Comparison of ENCODE assay signal across 7 mouse cellular contexts in genomic region chr2:60940454-60940961, GRCm38 (mm10). TPM values are rescaled to one million over a fixed set of nuclear protein-coding genes. Genes with fewer than 3 reads are reported as not detected.
DNase-seq lines count a peak whose midpoint lies in the region; ATAC-seq and TF ChIP-seq lines count a peak whose summit lies in the region.

No protein-coding gene starts in this region.

- no peak overlapping the region for H3K4me3 ChIP-seq in C2C12 (ENCODE audit: insufficient read depth, poor library complexity, severe bottlenecking)
- peak overlapping the region; percentile 39 for H3K4me3 ChIP-seq in heart, embryonic 13.5 days
- H3K4me3 ChIP-seq in liver, embryonic 14.5 days (ENCODE audit: insufficient read depth in 1 of 2, low read depth in 2 of 2, low read length in 2 of 2), result peak overlapping the region in 1 of 2 experiments; percentile 4; a peak in 1 of 4 replicates
- H3K4me3 ChIP-seq in stomach, postnatal 0 days (ENCODE audit: low read depth, low read length), result peak overlapping the region; percentile 32

- peak; percentile 37 for DNase-seq in Muller cell, postnatal 12 days (ENCODE audit: inconsistent ontology term)
- DNase-seq in liver, embryonic 14.5 days (ENCODE audit: low read depth in 3 of 3, low spot score in 3 of 3), result peak in 1 of 3 experiments; percentile 22
- peak; percentile 69 for DNase-seq in stomach, postnatal 0 days (ENCODE audit: low spot score)
- no peak for DNase-seq in frontal cortex, postnatal 14 days (ENCODE audit: low spot score in 2 of 2)
- no peak for DNase-seq in right cerebral cortex, postnatal 25 days

- no peaks in the 10 kb centered on the region for H3K27me3 ChIP-seq in C2C12 (ENCODE audit: control insufficient read depth, insufficient read depth, insufficient read length)
- no peaks in the 10 kb centered on the region for H3K27me3 ChIP-seq in heart, embryonic 13.5 days (replicated peaks)
- H3K27me3 ChIP-seq in liver, embryonic 14.5 days (ENCODE audit: control insufficient read depth, insufficient read depth, low read length), result no peaks in the 10 kb centered on the region
- no peaks in the 10 kb centered on the region for H3K27me3 ChIP-seq in stomach, postnatal 0 days (ENCODE audit: control insufficient read depth, insufficient read depth, low read length)

- peak; percentile 31; the same call in 1 of the 2 replicates for ATAC-seq in heart, embryonic 13.5 days (ENCODE audit: extremely low read depth, insufficient number of reproducible peaks, low FRiP score, low TSS enrichment)
- ATAC-seq in liver, embryonic 14.5 days (ENCODE audit: insufficient read depth), result peak; percentile 73
- ATAC-seq in stomach, postnatal 0 days (ENCODE audit: low FRiP score, low TSS enrichment), result peak; percentile 98

- TF ChIP-seq CTCF in C2C12 (IDR thresholded peaks at IDR 0.05; ENCODE audit: control insufficient read depth, insufficient read depth, insufficient read length), result no peak
- TF ChIP-seq CTCF in liver, embryonic 14.5 days (IDR thresholded peaks at IDR 0.05; ENCODE audit: low read depth), result no peak
- TF ChIP-seq CTCF in stomach, postnatal 0 days (IDR thresholded peaks at IDR 0.05; ENCODE audit: low read depth), result no peak

- peak overlapping the region; percentile 52; the same call in 1 of the 2 replicates for H3K9ac ChIP-seq in heart, embryonic 13.5 days
- H3K9ac ChIP-seq in liver, embryonic 14.5 days (replicated peaks), result no peak overlapping the region
- H3K9ac ChIP-seq in stomach, postnatal 0 days (ENCODE audit: low read length), result no peak overlapping the region

- H3K27ac ChIP-seq in heart, embryonic 13.5 days (replicated peaks), result peak overlapping the region; percentile 80
- no peak overlapping the region for H3K27ac ChIP-seq in liver, embryonic 14.5 days
- H3K27ac ChIP-seq in stomach, postnatal 0 days (replicated peaks), result peak overlapping the region; percentile 81

- peaks cover 10% of the 10 kb centered on the region for H3K79me3 ChIP-seq in C2C12 (ENCODE audit: low read depth)

- no peaks in the 10 kb centered on the region for H3K9me3 ChIP-seq in heart, embryonic 13.5 days
- no peaks in the 10 kb centered on the region for H3K9me3 ChIP-seq in liver, embryonic 14.5 days (ENCODE audit: control insufficient read depth, low read length)
- no peaks in the 10 kb centered on the region for H3K9me3 ChIP-seq in stomach, postnatal 0 days (ENCODE audit: control insufficient read depth, low read length)

- H3ac ChIP-seq in C2C12 (ENCODE audit: control insufficient read depth, insufficient read length, low read depth), result no peak overlapping the region

- H3K4me1 ChIP-seq in heart, embryonic 13.5 days, result peaks cover 32% of the 10 kb centered on the region
- peaks cover 0 to 3% of the 10 kb centered on the region in 2 experiments; a peak in 2 of 4 replicates for H3K4me1 ChIP-seq in liver, embryonic 14.5 days (replicated peaks; ENCODE audit: control insufficient read depth in 2 of 2, insufficient read depth in 2 of 2, low read length in 1 of 2)
- H3K4me1 ChIP-seq in stomach, postnatal 0 days (replicated peaks; ENCODE audit: control insufficient read depth, insufficient read depth), result no peaks in the 10 kb centered on the region; the same call in 1 of the 2 replicates

- no peak for TF ChIP-seq EP300 in liver, embryonic 14.5 days (IDR thresholded peaks at IDR 0.05; ENCODE audit: low read depth)
- TF ChIP-seq EP300 in stomach, postnatal 0 days (optimal IDR thresholded peaks at IDR 0.05), result peak; percentile 18

- peak overlapping the region; percentile 68 for H3K4me2 ChIP-seq in heart, embryonic 13.5 days
- H3K4me2 ChIP-seq in liver, embryonic 14.5 days (ENCODE audit: low read depth), result peak overlapping the region; percentile 50
- peak overlapping the region; percentile 45 for H3K4me2 ChIP-seq in stomach, postnatal 0 days (replicated peaks; ENCODE audit: low read depth)

- peaks cover 57% of the 10 kb centered on the region for H3K79me2 ChIP-seq in C2C12 (ENCODE audit: control insufficient read depth, insufficient read depth)

- WGBS in heart, embryonic 13.5 days, result 20% methylated on average over 8 of the region's 8 CpGs
- 30% methylated on average over 8 of the region's 8 CpGs for WGBS in liver, embryonic 14.5 days (ENCODE audit: insufficient replicate concordance)
- 6% methylated on average over 8 of the region's 8 CpGs for WGBS in stomach, postnatal 0 days

- no peaks in the 10 kb centered on the region for H3K36me3 ChIP-seq in C2C12 (ENCODE audit: control insufficient read depth, insufficient read depth)
- H3K36me3 ChIP-seq in heart, embryonic 13.5 days, result no peaks in the 10 kb centered on the region
- no peaks in the 10 kb centered on the region for H3K36me3 ChIP-seq in liver, embryonic 14.5 days (replicated peaks; ENCODE audit: control insufficient read depth, insufficient read depth, low read depth)
- no peaks in the 10 kb centered on the region for H3K36me3 ChIP-seq in stomach, postnatal 0 days (ENCODE audit: control insufficient read depth, insufficient read depth, low read length)

TF ChIP-seq in C2C12, 6 proteins besides CTCF, POLR2A, EP300 and RAD21:
- TF ChIP-seq CEBPB (IDR thresholded peaks at IDR 0.05; ENCODE audit: low read depth) (peak; percentile 56), FOSL1 (IDR thresholded peaks at IDR 0.05; ENCODE audit: insufficient read depth, low read length, poor library complexity, severe bottlenecking) (no peak), MAX (IDR thresholded peaks at IDR 0.05) (no peak), USF1 (IDR thresholded peaks at IDR 0.05; ENCODE audit: low read depth) (peak; percentile 96)
TF ChIP-seq in C2C12: peak in this region for 2.

RNA-seq across cellular contexts. Expression of gene Rbms1, which starts 22.5 kb away (rescaled TPM):
- polyA plus RNA-seq in C2C12 (2012; fragmentation: generic; extraction: Trizol), result 42.9 TPM
- 89.2 and 89.8 TPM in 2 replicates for polyA plus RNA-seq in heart, embryonic 13.5 days (2015; fragmentation: Nextera tagmentation; extraction: Ambion mirVana)
- polyA plus RNA-seq in liver, embryonic 14.5 days (2012; rRNA removed), result 16.8 and 17.5 TPM in 2 replicates
- 31.8 and 39.9 TPM in 2 replicates for polyA plus RNA-seq in liver, embryonic 14.5 days (2014; fragmentation: Nextera tagmentation; extraction: Ambion mirVana)
- 81.1 and 83.9 TPM in 2 replicates for polyA plus RNA-seq in stomach, postnatal 0 days (2015; fragmentation: Nextera tagmentation; extraction: Ambion mirVana)

Comparison
In these comparisons a context has a peak if more than half of its experiments do, and no peak if none do; other contexts are left out.
1. DNase-seq: peak in Muller cell, postnatal 12 days (single experiment) and stomach, postnatal 0 days (single experiment); none in frontal cortex, postnatal 14 days (0 of 2) and right cerebral cortex, postnatal 25 days (single experiment).
2. ATAC-seq: peak in every context shown above with its lines; median percentile 98 in stomach, postnatal 0 days; 73 in liver, embryonic 14.5 days; 31 in heart, embryonic 13.5 days.
3. Peak in every context shown above with its lines, with median percentiles within 50 percentile points of each other: H3K4me2 ChIP-seq.